Mouse (Mus musculus) spleen, adult 2 months (tissue): ENCODE measurements around the gene Cyb561. TPM values are rescaled to one million over a fixed set of nuclear protein-coding genes. Genes with fewer than 3 reads are reported as not detected.

Source experiments
- DNase-seq, 2 experiments: peaks; one replicate each; pipeline versions ENCODE4 v3.0.0 to v3.0.0-alpha.2; 2012 to 2021; ENCODE audit warnings: low spot score in 2 of 2, low read depth in 1 of 2
- H3K27ac ChIP-seq: fragments of 200-500 bp; 2 replicates; pipeline ENCODE4 v1.5.1; 2012; ENCODE audit warnings: low read length, inconsistent platforms; ENCODE audit not compliant: insufficient read depth
- H3K27me3 ChIP-seq: fragments of 200-500 bp; 2 replicates; pipeline ENCODE4 v1.6.1; 2012; ENCODE audit warnings: mild to moderate bottlenecking, moderate library complexity, low read length, inconsistent platforms; ENCODE audit not compliant: control insufficient read depth, insufficient read depth
- H3K36me3 ChIP-seq: fragments of 200-500 bp; 2 replicates; pipeline ENCODE4 v1.6.1; 2012; ENCODE audit warnings: mild to moderate bottlenecking, low read length, inconsistent platforms; ENCODE audit not compliant: control insufficient read depth, insufficient read depth
- H3K4me1 ChIP-seq: fragments of 200-500 bp; 2 replicates; pipeline ENCODE4 v1.6.1; 2011; ENCODE audit warnings: inconsistent platforms; ENCODE audit not compliant: control insufficient read depth, insufficient read depth, insufficient read length
- H3K4me3 ChIP-seq: fragments of 200-500 bp; 2 replicates; pipeline ENCODE4 v1.5.1; 2011; ENCODE audit warnings: mild to moderate bottlenecking, inconsistent platforms; ENCODE audit not compliant: insufficient read depth, insufficient read length; ENCODE audit errors: extremely low read depth
- CTCF ChIP-seq: fragments of 200-500 bp; IDR thresholded peaks from 2 replicates; pipeline ENCODE4 v1.5.1; 2011; ENCODE audit warnings: mild to moderate bottlenecking, inconsistent platforms; ENCODE audit not compliant: insufficient read depth, insufficient read length, insufficient replicate concordance; ENCODE audit errors: extremely low read depth
- POLR2A ChIP-seq: fragments of 200-500 bp; IDR thresholded peaks from 2 replicates; pipeline ENCODE4 v1.6.1; 2011; ENCODE audit warnings: low read depth, low read length, inconsistent platforms
- WGBS: fragments of 180-500 bp; shearing (Covaris S2); methylation state at CpG from one replicate; pipeline ENCODE4 v1.1.7; 2018; 5-methylcytosine and 5-hydroxymethylcytosine counted together
- polyA plus RNA-seq: library from polyadenylated mRNA; depleted of rRNA; stranded (reverse); fragments of >200 nt; gene quantifications from 2 replicates; pipeline ENCODE4 v1.2.3, GENCODE M21; 2012

The Cyb561 gene
- polyA plus RNA-seq, 1 experiment: 1.9 TPM

DNA sequence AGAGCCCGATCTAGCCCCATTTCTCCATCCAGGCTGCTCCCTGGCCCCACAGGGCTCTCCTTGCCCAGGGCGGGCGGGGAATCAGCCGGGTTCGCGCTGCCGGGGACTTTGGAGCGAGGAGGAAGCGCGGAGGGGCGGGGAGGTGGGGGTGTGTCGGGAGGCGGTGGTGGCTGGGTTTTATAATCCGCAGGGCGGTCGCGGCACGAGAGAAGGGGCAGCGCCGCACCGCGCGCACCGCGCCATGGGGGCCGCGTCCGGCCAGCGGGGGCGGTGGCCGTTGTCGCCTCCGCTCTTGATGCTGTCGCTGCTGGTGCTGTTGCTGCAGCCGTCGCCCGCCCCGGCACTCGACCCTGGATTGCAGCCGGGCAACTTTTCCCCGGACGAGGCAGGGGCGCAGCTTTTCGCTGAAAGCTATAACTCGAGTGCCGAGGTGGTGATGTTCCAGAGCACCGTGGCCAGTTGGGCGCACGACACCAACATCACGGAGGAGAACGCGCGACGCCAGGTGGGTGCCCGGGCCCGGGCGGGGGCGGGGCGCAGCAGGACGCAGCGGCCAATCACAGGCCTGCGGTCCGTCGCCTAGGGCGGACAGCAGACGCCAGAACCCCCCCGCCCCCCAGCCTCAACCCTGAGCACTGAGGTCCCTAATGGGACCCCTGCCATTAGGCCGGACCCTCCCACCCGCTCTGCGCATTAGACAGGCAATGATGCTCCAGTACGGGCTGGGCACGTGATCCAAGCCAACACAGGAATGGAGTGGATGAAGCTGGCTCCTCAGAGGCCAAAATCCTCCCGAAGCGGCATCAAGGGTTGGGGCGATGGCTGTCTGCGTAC is 14.8 kb upstream of the Cyb561 start, which contains the start of gene Ace:
TSS of gene Ace (plus strand) at position 205 of the 834 bp plus-strand sequence.
- H3K27me3 ChIP-seq: peaks cover 8% of the 10 kb centered on the region; the same call in 1 of the 2 replicates
- H3K4me3 ChIP-seq: peak within 1 kb of the TSS; percentile 46; the same call in 1 of the 2 replicates
- 4% methylated on average over 70 of the region's 76 CpGs for WGBS
- H3K4me1 ChIP-seq: peaks cover 6% of the 10 kb centered on the region; the same call in 1 of the 2 replicates
- no peak for TF ChIP-seq CTCF
- no peak for TF ChIP-seq POLR2A
- H3K27ac ChIP-seq: no peak within 1 kb of the TSS
- H3K36me3 ChIP-seq: no peaks in the 10 kb centered on the region
- no peak for DNase-seq

DNA sequence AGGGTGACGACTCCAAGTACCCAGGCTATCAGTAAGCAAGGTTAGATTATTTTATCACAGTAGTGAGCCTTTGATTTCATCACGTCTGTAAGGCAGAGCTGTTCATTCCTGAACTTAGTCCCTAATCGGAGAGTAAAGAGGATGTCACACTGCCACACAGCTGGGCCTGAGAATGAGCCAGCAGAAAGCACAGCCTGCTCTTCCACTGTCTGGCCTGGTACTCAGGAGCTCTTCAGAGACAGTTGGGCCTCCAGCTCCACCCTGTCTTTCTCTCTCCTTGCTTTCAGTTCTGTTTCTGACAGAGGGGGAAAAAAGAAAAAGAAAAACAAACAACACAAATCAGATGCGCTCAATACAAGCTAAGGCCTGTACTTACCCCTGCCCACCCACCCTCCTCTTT is 13.2 kb upstream of the Cyb561 start:
- H3K36me3 ChIP-seq: no peaks in the 10 kb centered on the region
- H3K27me3 ChIP-seq: peaks cover 8% of the 10 kb centered on the region; the same call in 1 of the 2 replicates
- no peak for TF ChIP-seq POLR2A
- no peak for TF ChIP-seq CTCF
- peaks cover 6% of the 10 kb centered on the region; the same call in 1 of the 2 replicates for H3K4me1 ChIP-seq
- 79% methylated on average over 4 of the region's 4 CpGs for WGBS
- H3K4me3 ChIP-seq: no peak overlapping the region
- no peak for DNase-seq
- no peak overlapping the region for H3K27ac ChIP-seq

DNA sequence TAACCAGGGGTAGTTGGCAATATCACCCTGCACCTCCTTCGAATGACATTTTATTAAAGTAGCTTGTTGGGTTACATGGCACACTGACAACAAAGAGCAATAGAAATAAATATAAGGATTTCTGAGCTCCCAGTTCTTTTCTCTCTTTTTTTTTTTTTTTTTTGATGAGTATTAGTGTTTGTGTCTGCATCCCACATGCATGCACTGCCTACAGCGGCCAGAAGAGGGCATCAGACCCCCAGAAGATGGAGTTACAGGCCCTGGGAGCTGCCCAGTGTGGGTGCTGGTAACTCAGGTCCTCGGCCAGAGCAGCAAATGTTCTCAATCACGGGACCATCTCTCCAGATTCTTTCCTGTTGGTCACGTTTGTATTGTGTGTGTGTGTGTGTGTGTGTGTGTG is 11.6 kb upstream of the Cyb561 start:
- Histone ChIP-seq H3K4me1 (peaks cover 8% of the 10 kb centered on the region; the same call in 1 of the 2 replicates), H3K27ac (no peak overlapping the region), H3K36me3 (no peaks in the 10 kb centered on the region), H3K4me3 (no peak overlapping the region), H3K27me3 (peaks cover 8% of the 10 kb centered on the region; the same call in 1 of the 2 replicates)
- TF ChIP-seq CTCF: no peak
- no peak for TF ChIP-seq POLR2A
- DNase-seq: no peak
- 76% methylated on average over 5 of the region's 5 CpGs for WGBS

DNA sequence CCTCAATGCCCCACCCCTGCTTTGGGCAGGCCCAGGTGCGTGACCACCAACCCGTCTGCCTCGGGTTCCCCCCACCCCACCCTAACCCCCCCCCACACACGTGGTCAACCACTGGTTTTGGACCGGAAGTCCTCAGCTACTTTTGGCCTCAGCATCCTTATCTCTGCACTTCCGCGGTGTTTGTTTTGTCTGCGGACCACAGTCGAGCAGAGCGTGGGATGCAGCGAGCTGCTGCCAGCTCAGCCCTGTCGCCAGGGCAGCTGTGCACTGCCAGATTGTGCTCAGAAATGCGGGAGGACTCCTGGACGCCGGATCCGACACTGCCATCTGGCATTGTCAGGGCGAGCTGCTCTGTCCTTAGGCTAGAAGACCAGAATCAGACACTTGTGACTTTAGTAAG is 6.2 kb upstream of the Cyb561 start:
- Histone ChIP-seq H3K4me1 (peaks cover 5% of the 10 kb centered on the region), H3K4me3 (no peak overlapping the region), H3K27me3 (no peaks in the 10 kb centered on the region), H3K36me3 (no peaks in the 10 kb centered on the region), H3K27ac (no peak overlapping the region)
- TF ChIP-seq POLR2A (no peak), CTCF (no peak)
- no peak for DNase-seq
- 12% methylated on average over 17 of the region's 17 CpGs for WGBS

DNA sequence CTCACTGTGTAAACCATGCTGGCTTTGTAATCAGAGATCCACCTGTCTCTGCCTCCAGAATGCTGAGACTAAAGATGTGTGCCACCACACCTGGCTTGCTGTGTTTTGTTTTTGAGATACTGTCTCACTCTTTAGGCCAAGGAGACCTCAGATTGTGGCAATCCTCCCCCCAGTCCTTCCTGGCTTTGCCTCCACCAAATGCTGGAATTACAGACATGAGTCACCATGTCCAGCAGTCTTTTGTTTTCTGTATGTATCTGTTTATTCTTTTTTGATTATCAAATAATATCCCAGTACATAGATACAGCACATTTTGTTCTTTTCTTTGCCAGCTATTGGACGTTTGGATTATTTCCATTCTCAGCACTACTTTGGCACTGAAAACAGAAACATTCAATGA is 5.4 kb upstream of the Cyb561 start:
- TF ChIP-seq POLR2A (no peak), CTCF (no peak)
- H3K36me3 ChIP-seq: no peaks in the 10 kb centered on the region
- H3K4me3 ChIP-seq: no peak overlapping the region
- DNase-seq: no peak
- H3K27ac ChIP-seq: no peak overlapping the region
- no peaks in the 10 kb centered on the region for H3K27me3 ChIP-seq
- WGBS: 62% methylated on average over 1 of the region's 1 CpGs
- peaks cover 5% of the 10 kb centered on the region for H3K4me1 ChIP-seq

DNA sequence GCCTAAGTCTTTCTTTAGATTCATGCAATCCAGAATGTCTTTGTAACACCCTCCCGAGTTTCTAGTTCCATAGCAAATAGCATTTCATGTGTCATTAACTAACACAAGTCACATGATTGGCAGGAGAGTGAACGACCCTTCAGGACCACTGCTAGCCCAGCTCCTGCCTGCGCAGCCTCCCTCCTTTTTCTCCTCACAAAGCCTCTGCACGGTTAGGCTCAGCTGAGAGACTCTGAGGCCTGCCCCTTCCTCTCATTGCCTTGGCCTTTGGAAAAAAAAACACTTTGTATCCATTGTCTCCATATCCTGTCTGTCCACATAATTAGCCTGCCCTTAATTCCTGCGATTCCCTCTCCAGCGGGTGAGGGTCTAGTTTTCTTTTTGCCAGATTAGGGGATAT is 4.4 kb upstream of the Cyb561 start:
- Histone ChIP-seq H3K27me3 (no peaks in the 10 kb centered on the region), H3K4me1 (peaks cover 5% of the 10 kb centered on the region), H3K27ac (no peak overlapping the region), H3K36me3 (no peaks in the 10 kb centered on the region), H3K4me3 (no peak overlapping the region)
- TF ChIP-seq CTCF (no peak), POLR2A (no peak)
- 69% methylated on average over 6 of the region's 6 CpGs for WGBS
- DNase-seq: no peak

DNA sequence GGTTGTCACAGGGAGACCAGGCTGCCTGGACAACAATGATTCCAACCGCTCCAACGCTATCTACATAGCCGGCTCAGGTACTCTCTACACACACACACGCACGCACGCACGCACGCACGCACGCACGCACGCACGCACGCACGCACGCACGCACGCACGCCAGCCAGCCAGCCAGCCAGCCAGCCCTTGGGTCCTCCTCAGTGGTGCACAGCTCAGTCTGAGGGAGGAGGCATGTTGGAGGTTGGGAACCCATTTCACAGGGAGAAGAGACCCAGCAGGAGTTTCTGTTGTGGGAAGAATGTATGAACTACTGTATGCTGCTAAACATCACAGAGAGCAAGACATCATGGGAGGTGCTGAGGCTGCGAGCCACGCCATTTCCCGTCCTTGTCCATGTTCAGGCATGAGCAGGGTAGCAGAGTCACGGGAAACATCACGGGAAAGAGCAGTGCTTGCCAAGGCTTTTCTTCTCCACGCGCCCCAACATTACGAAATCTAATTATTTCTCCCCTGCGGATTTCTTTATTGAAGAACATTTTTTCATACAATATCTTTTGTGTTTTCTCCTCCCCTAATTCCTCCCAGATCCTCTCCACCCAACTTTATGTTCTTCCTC is 2.8 kb upstream of the Cyb561 start:
- Histone ChIP-seq H3K36me3 (no peaks in the 10 kb centered on the region), H3K27me3 (no peaks in the 10 kb centered on the region), H3K27ac (no peak overlapping the region), H3K4me1 (peaks cover 5% of the 10 kb centered on the region), H3K4me3 (no peak overlapping the region)
- no peak for DNase-seq
- 91% methylated on average over 28 of the region's 28 CpGs for WGBS
- no peak for TF ChIP-seq CTCF
- no peak for TF ChIP-seq POLR2A
